Mouse (Mus musculus): ENCODE results near the gene 4921524J17Rik.

The 4921524J17Rik gene

DNA sequence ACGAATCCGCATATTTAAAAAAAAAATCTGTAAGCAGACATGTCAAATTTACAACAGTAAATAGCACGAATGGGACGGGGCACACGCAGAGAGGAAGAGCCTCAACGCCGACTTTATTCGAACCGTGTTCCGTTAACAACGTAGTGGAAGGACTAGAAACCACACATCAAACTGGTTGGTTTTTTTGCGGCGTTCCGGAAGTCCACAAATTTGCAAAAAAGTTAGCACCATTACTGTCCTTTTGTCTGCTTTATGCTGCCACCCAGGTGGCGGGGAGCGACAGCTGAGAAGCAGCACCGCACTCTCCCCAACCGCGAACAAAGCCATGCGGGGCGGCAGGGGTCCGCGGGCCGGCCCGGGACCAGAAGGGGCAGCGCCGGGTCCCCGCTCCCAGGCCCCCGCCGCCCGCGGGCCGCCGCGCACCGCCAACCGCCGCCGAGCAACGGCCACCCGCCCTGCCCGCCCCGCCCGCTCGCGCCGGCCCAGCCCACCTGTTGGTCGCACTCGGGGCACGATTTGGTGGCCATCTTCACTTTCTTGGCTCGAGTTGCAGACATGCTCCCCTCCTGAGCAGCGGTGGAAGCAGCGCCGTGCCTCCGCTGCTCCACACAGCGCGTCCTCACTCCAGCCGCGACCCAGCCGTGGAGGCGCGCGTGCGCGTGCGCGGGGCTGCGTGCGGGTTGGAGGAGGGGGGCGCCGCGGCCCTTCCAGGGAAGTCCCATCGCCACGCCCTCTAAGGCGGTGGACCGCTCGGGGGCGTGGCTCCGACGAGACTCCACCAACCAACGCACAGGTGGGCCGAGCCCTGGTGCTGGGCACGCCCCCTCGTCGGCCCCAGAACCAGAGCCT lies at the start of gene 4921524J17Rik:
TSS of gene 4921524J17Rik (minus strand) at position 666 of the 849 bp plus-strand sequence.
- CTCF ChIA-PET, result interaction anchor here (0.6 kb wide), 1 partner anchor 24 kb away, joined by 7 read pairs; no protein-coding TSS in a partner anchor

DNA sequence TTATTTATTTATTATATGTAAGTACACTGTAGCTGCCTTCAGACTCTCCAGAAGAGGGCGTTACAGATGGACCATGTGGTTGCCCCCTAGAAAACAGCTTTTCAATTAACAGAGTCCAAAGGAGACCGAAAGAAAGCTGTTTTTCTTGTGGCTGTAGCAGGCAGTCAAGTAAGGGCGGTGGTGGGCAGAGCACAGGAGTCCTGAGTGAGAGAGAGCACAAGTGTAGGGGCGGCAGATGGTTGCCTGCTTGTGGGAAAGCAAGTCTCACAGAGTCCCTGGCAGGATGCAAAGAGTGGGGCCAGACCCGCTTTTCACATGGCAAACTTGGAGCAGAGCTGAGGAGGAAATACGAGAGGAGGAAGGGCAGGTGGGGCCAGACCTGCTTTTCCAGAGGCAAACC lies 49.8 kb upstream of the 4921524J17Rik start:
- CTCF ChIA-PET, result no interaction called here

GRCm38 (mm10) chr8:85481900-85482299 lies 49.3 kb upstream of the 4921524J17Rik start:
- CTCF ChIA-PET, result no interaction called here

DNA sequence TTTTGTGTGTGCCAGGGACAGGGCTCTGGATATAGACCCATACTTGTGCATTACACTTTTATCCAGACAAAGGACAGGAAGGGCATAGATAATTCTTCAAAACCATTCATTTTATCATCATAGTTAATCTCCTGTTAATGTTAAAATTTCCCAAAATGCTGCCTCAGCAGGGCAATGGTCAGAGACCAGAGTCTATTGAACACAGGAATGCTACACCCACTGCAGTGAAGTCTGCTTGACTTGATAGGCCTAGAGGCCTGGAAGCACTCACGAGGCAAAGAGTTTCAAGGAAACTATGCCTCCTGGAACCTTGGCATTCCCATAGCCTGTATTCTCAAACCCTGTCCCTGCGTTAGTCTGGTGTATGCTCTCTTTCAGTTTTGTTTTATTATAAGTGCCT lies 47.1 kb upstream of the 4921524J17Rik start:
- CTCF ChIA-PET, result no interaction called here

GRCm38 (mm10) chr8:85478397-85478796 lies 45.8 kb upstream of the 4921524J17Rik start:
- CTCF ChIA-PET, result interaction anchor here (0.5 kb wide), 2 partner anchors 32 to 865 kb away, joined by 3 to 4 read pairs; no protein-coding TSS in a partner anchor

- CTCF ChIA-PET, result no interaction called here
Measured at GRCm38 (mm10) chr8:85476970-85477545, 44.4 kb upstream of the 4921524J17Rik start.

GRCm38 (mm10) chr8:85474924-85475323 lies 42.3 kb upstream of the 4921524J17Rik start:
- CTCF ChIA-PET, result no interaction called here

DNA sequence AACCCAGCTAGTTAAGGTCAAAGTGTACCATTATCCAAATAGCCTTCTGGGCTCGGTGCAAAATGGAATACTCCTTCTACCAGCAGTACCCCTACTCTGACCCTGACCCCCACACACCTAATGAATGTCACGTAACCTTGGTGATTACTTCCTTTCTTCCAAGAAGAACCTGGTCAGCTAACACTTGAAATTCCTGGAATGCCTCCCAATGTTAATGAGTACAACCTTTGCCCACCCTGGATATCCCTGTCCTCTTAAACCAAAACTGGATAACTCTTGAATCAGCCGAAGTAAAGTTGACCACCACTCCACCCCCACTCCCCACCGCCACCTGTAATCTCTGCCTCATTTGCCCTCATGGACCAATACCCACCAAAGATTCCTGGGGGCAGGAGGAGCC lies 40.6 kb upstream of the 4921524J17Rik start:
- CTCF ChIA-PET, result no interaction called here

GRCm38 (mm10) chr8:85472800-85473199 lies 40.2 kb upstream of the 4921524J17Rik start:
- CTCF ChIA-PET, result interaction anchor here (0.5 kb wide), 1 partner anchor 16 kb away, joined by 6 read pairs; no protein-coding TSS in a partner anchor

DNA sequence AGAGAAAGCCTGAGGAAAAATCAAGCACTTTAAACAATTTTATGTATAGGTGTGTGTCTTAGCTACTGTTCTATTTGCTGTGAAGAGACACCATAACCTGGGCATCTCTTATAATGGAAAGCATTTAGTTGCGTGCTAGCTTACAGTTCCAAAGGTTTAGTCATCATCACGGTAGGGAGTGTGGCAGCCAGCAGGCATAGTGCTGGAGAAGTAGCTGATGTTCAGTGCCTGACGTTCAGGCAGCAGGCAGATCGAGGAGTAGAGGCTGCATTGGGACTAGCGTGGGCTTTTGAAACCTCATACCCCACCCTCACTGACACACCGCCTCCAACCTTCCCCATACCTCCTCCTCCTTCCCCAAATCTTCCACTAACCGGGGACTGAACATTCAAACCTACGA lies 38.1 kb upstream of the 4921524J17Rik start:
- CTCF ChIA-PET, result no interaction called here

DNA sequence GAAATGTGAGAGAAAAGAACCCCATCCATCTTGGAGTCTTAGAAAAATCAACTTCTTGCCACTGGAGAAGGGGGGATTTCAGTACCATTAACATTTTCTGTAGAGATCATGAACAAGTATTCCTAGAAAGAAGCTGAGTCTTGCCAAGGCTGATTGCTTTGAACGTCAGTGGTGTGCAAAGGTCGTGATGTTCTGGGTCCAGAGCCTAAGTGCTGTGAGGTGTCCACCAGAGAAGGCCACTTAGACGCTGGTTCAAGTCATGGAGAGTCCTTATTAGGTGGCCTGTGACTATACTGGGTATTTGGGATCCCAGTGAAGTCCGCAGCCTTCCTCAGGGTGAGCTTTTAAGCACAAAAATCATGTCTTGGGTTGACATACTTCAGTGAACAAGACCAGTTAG lies 33.4 kb upstream of the 4921524J17Rik start:
- CTCF ChIA-PET, result no interaction called here

GRCm38 (mm10) chr8:85464316-85464715 lies 31.7 kb upstream of the 4921524J17Rik start:
- CTCF ChIA-PET, result no interaction called here

DNA sequence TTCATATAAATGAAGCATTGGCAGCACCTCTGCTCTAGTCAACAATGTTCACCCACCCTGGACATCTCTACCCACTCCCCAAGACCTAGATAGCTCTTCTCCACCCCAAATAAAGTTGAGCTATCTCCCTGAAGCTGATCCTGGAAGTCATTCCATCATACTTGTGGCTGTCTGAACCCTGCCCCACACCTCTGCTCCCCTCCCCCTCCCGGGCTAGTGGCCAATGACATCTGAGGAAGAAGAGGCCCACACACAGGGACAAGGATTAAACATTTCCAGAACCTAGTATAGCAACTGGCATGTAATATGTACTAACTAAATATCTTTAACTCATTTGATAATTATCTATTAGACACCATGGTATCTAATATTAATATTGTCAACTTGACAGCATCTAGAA lies 29.8 kb upstream of the 4921524J17Rik start:
- CTCF ChIA-PET, result no interaction called here

- CTCF ChIA-PET, result no interaction called here
Measured at GRCm38 (mm10) chr8:85461377-85461776, 28.7 kb upstream of the 4921524J17Rik start.

GRCm38 (mm10) chr8:85460804-85461203 lies 28.2 kb upstream of the 4921524J17Rik start:
- CTCF ChIA-PET, result no interaction called here

- CTCF ChIA-PET, result no interaction called here
Measured at GRCm38 (mm10) chr8:85459582-85459981, 26.9 kb upstream of the 4921524J17Rik start.

- CTCF ChIA-PET, result no interaction called here
Measured at GRCm38 (mm10) chr8:85456536-85456935, 23.9 kb upstream of the 4921524J17Rik start.

GRCm38 (mm10) chr8:85454750-85455149 lies 22.1 kb upstream of the 4921524J17Rik start:
- CTCF ChIA-PET, result no interaction called here

DNA sequence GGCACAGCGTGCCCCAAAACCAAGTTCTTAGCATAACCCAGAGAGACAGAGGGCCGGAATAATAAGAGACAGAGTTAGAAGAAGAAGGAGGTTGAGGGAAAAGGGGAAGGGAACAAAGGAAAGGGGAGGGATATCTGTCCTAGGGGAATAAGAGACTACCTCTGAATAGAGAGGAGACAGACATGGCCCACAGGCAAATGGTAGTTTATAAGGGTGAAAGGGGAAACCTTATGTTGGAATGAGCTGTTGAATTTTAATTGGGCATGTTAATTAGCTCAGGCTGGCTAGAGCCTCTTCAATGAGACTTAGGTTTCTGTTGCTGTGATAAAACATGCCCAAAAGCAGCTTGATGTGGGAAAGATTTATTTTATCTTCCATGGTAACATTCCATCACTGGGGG lies 20.6 kb upstream of the 4921524J17Rik start:
- CTCF ChIA-PET, result interaction anchor here (0.6 kb wide), 1 partner anchor 10 kb away, joined by 18 read pairs; no protein-coding TSS in a partner anchor

GRCm38 (mm10) chr8:85452328-85452727 lies 19.7 kb upstream of the 4921524J17Rik start:
- CTCF ChIA-PET, result no interaction called here

GRCm38 (mm10) chr8:85450335-85450734 lies 17.7 kb upstream of the 4921524J17Rik start:
- CTCF ChIA-PET, result no interaction called here

DNA sequence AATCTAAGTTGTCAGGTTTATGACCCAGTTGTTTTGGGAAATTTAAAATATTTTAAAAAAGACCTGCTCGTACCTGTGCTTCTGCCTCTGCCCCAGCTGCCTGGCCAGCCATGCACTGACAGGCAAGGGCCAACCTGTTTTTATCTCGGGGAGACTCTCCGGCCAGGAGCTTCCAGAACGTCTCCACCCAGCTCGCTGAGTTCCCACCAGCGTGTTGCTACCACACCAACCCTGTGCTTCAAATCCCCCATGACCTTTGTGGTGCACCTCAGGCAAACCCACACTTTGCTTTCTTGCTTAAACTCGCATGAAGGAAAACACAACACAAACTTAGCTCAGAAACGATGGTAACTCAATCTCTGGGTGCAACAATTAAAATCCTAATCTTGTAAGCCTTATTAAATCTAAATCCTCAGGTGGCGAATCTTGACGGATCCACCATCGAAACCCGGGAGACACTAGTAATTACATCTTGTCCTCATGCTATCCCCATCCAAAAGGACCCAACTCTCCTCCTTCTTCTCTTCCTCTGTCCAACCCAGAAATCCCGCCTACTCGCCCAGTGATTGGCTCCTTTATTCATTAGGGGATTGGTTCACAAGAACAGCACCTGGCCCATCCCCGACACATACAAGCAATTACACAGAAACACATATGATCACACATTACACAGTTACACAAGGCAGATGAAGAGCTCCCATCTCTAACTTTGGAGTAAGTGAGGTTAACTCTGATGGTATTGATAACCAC lies 13.5 kb upstream of the 4921524J17Rik start:
- CTCF ChIA-PET, result interaction anchor here (0.7 kb wide), 1 partner anchor 32 kb away, joined by 3 read pairs; no protein-coding TSS in a partner anchor
